Mouse (Mus musculus) layer of hippocampus, postnatal 10 days (tissue): ENCODE data around the gene 9530053A07Rik. TPM values are rescaled to one million over a fixed set of nuclear protein-coding genes. Genes with fewer than 3 reads are reported as not detected.

Experiments used
- total RNA-seq, 2 experiments: library from RNA; stranded (reverse); gene quantifications; 2 replicates each; pipeline ENCODE4 v1.2.3; 2021

The 9530053A07Rik gene
- total RNA-seq, 2 experiments from 2014 or later = 0.04 to 0.09 TPM

Other genes starting within 250 kb of the 9530053A07Rik start
- 10 to 100 TPM; 12.3 to 18.2 TPM for gene Zfp974, start 200.0 kb upstream of the 9530053A07Rik start, total RNA-seq
- 10 to 100 TPM; 23.3 to 23.5 TPM for gene Zfp780b, start 150.3 kb upstream of the 9530053A07Rik start, total RNA-seq
- 1 to 10 TPM; 5.6 to 5.9 TPM for gene Zfp850, start 115.4 kb upstream of the 9530053A07Rik start, total RNA-seq
- 100 to 1,000 TPM; 130 to 137 TPM for gene Psmc4, start 79.4 kb upstream of the 9530053A07Rik start, total RNA-seq
- 1 to 10 TPM in 1 of 2 experiments, under 1 TPM in 1; 0.89 to 1.7 TPM for gene Fcgbp, start 58.2 kb upstream of the 9530053A07Rik start, total RNA-seq
- gene Fbl, start 40.2 kb downstream of the 9530053A07Rik start, total RNA-seq = 10 to 100 TPM; 69.3 to 77.2 TPM
- gene Dyrk1b, start 50.0 kb downstream of the 9530053A07Rik start, total RNA-seq = 10 to 100 TPM; 31.6 to 35.6 TPM
- 10 to 100 TPM; 67.3 to 68.9 TPM for gene Eid2, start 138.4 kb downstream of the 9530053A07Rik start, total RNA-seq
- gene Eid2b, start 148.3 kb downstream of the 9530053A07Rik start, total RNA-seq = 10 to 100 TPM; 41.8 to 43.2 TPM
- gene Selenov, start 161.7 kb downstream of the 9530053A07Rik start, total RNA-seq = 1 to 10 TPM; 1.4 to 4.2 TPM
- 1 to 10 TPM; 6.5 to 8.9 TPM for gene Dll3, start 172.8 kb downstream of the 9530053A07Rik start, total RNA-seq
- 10 to 100 TPM; 49.2 to 49.6 TPM for gene Timm50, start 182.6 kb downstream of the 9530053A07Rik start, total RNA-seq
- gene Supt5, start 209.3 kb downstream of the 9530053A07Rik start, total RNA-seq = 100 to 1,000 TPM; 105 to 109 TPM
- 100 to 1,000 TPM; 563 to 624 TPM for gene Rps16, start 221.2 kb downstream of the 9530053A07Rik start, total RNA-seq
- gene Plekhg2, start 243.1 kb downstream of the 9530053A07Rik start, total RNA-seq = 10 to 100 TPM; 13.5 to 13.6 TPM